Mouse (Mus musculus) left cerebral cortex, postnatal 25 days (tissue): ENCODE results near the gene Gja4. TPM values are rescaled to one million over a fixed set of nuclear protein-coding genes. Genes with fewer than 3 reads are reported as not detected.
A peak's percentile ranks its signal among the peaks of the same experiment; 100 is the strongest.

Experiments used
- DNase-seq, 2 experiments: peaks; one replicate each; pipeline ENCODE4 v3.0.0; 2022; ENCODE audit warnings: low spot score in 2 of 2, mixed read lengths in 1 of 2
- intact Hi-C: fragments of 180-260 bp; cut with DNase I; formaldehyde crosslinking; loops from one replicate; pipeline ENCODE4 v1.15.1; 2025
- total RNA-seq, 2 experiments: library from RNA; stranded (reverse); gene quantifications; 2 replicates each; pipeline ENCODE4 v1.2.3; 2021

The Gja4 gene
- total RNA-seq = 1 to 10 TPM; 3.1 to 4.8 TPM

- peak; percentile 60 to 64 for DNase-seq
- intact Hi-C loops = loop anchor here (10.0 kb wide), 2 partner anchors 149 to 759 kb away; partner anchors contain the start of genes Clspn and Dlgap3
These were observed at the start of gene Gja4 for GRCm38 (mm10) chr4:127313861-127314260. TSS of gene Gja4 (minus strand) at chr4:127314039.

GRCm38 (mm10) chr4:127363331-127363730 is 49.5 kb upstream of the Gja4 start:
- DNase-seq = no peak
- intact Hi-C loops = no loop called here

GRCm38 (mm10) chr4:127362520-127362919 is 48.7 kb upstream of the Gja4 start:
- DNase-seq = no peak
- intact Hi-C loops = no loop called here

- intact Hi-C loops = no loop called here
- DNase-seq = no peak
These were observed 44.2 kb upstream of the Gja4 start, which contains the start of gene Gjb5 for GRCm38 (mm10) chr4:127358018-127358417. TSS of gene Gjb5 (minus strand) at chr4:127358181.

- intact Hi-C loops = no loop called here
- peak in 1 of 2 experiments; percentile 51 for DNase-seq
These were observed 41.0 kb upstream of the Gja4 start for GRCm38 (mm10) chr4:127354506-127355485.

- DNase-seq = peak in 1 of 2 experiments; percentile 20
- intact Hi-C loops = no loop called here
These were observed 40.2 kb upstream of the Gja4 start, which contains the start of gene Gjb4 for GRCm38 (mm10) chr4:127353951-127354438. TSS of gene Gjb4 (minus strand) at chr4:127354081.

GRCm38 (mm10) chr4:127352594-127352993 is 38.8 kb upstream of the Gja4 start:
- intact Hi-C loops = no loop called here
- DNase-seq = no peak

- DNase-seq = no peak
- intact Hi-C loops = no loop called here
These were observed 35.9 kb upstream of the Gja4 start for GRCm38 (mm10) chr4:127349560-127350300.

GRCm38 (mm10) chr4:127345000-127345399 is 31.2 kb upstream of the Gja4 start:
- no peak for DNase-seq
- intact Hi-C loops = no loop called here

- intact Hi-C loops = no loop called here
These were observed 27.5 kb upstream of the Gja4 start for GRCm38 (mm10) chr4:127341372-127341771.

GRCm38 (mm10) chr4:127337668-127338067 is 23.8 kb upstream of the Gja4 start:
- DNase-seq = no peak
- intact Hi-C loops = no loop called here

More at GRCm38 (mm10) chr4:127341372-127341771, 27.5 kb upstream of the Gja4 start:
- no peak for DNase-seq

GRCm38 (mm10) chr4:127334870-127335504 is 21.1 kb upstream of the Gja4 start:
- intact Hi-C loops = no loop called here
- no peak for DNase-seq

GRCm38 (mm10) chr4:127331171-127331570 is 17.3 kb upstream of the Gja4 start:
- intact Hi-C loops = no loop called here
- DNase-seq = no peak

GRCm38 (mm10) chr4:127330181-127331100 is 16.6 kb upstream of the Gja4 start, which contains the start of gene Gjb3:
TSS of gene Gjb3 (minus strand) at chr4:127330844.
- peak in 1 of 2 experiments; percentile 21 for DNase-seq
- intact Hi-C loops = no loop called here

GRCm38 (mm10) chr4:127329751-127330150 is 15.9 kb upstream of the Gja4 start:
- DNase-seq = no peak
- intact Hi-C loops = no loop called here

- no peak for DNase-seq
- intact Hi-C loops = no loop called here
These were observed 15.2 kb upstream of the Gja4 start for GRCm38 (mm10) chr4:127329046-127329445.

- DNase-seq = no peak
- intact Hi-C loops = no loop called here
These were observed 14.5 kb upstream of the Gja4 start for GRCm38 (mm10) chr4:127328378-127328777.

- intact Hi-C loops = no loop called here
- DNase-seq = no peak
These were observed 13.9 kb upstream of the Gja4 start for GRCm38 (mm10) chr4:127327749-127328148.
